Mouse (Mus musculus) lung, adult 2 months (tissue): Measurements from ENCODE around the gene Srf.

ENCODE experiments used
- CTCF ChIP-seq: fragments of 200-500 bp; IDR thresholded peaks from 2 replicates; pipeline ENCODE4 v1.5.1; 2011; ENCODE audit warnings: mild to moderate bottlenecking, low read length, control low read depth; ENCODE audit not compliant: insufficient read depth
- POLR2A ChIP-seq: fragments of 200-500 bp; IDR thresholded peaks from 2 replicates; pipeline ENCODE4 v1.6.1; 2011; ENCODE audit warnings: low read depth, mild to moderate bottlenecking, control low read depth, low read length, borderline replicate concordance; ENCODE audit errors: extremely low read depth

DNA sequence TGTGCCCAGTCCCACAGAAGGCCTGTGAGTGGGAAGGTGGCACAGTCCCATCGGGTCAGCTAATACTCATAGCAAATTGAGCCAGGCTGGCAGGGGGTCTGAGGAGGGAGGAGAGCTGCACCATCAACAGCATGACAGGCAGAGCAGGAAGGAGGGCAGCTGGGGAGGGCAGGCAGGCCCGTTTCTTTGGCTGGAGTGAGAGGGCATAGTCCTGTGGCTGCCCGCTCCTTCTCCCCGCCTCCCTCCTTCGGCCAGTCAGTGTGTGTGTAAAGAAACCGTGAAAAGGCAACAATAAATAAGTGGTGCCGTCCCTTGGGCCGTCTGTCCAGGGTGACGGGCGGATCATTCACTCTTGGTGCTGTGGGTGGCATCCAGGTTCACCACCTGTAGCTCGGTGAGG lies 7.2 kb downstream of the Srf start:
- TF ChIP-seq CTCF (no peak), POLR2A (no peak)
